Mouse (Mus musculus): ENCODE data around the gene Rcor2.

GRCm38 (mm10) chr19:7225096-7225690 is 41.9 kb upstream of the Rcor2 start:
- TF ChIP-seq ZNF384 (IDR thresholded peaks at IDR 0.05; ENCODE audit: low read depth, low read length) (no peak), CHD2 (IDR thresholded peaks at IDR 0.05; ENCODE audit: low read depth, low read length) (no peak), MAFK (IDR thresholded peaks at IDR 0.05; ENCODE audit: insufficient read depth, low read depth, low read length) (no peak), ZC3H11A (IDR thresholded peaks at IDR 0.05; ENCODE audit: borderline replicate concordance, low read depth, low read length) (no peak)

All from ES-E14 (cell line).